Mouse (Mus musculus) embryonic facial prominence, embryonic 13.5 days (tissue): ENCODE measurements around the gene Nrbf2. TPM values are rescaled to one million over a fixed set of nuclear protein-coding genes. Genes with fewer than 3 reads are reported as not detected.
A peak's percentile ranks its signal among the peaks of the same experiment; 100 is the strongest.

Experiments
- ATAC-seq: fragments of 200-750 bp; cut with Nextera tagmentation; 2 replicates; pipeline ENCODE4 v1.8.0; 2017; ENCODE audit warnings: low read depth; ENCODE audit not compliant: insufficient number of reproducible peaks, insufficient read depth, low FRiP score, low TSS enrichment
- H3K27ac ChIP-seq: fragments of 300-500 bp; sonication (generic); 2 replicates; pipeline ENCODE4 v1.5.1; 2015; ENCODE audit warnings: moderate library complexity, mild to moderate bottlenecking, inconsistent platforms
- H3K27me3 ChIP-seq: fragments of 300-500 bp; sonication (generic); 2 replicates; pipeline ENCODE4 v1.6.1; 2015; ENCODE audit warnings: mild to moderate bottlenecking, inconsistent platforms
- H3K36me3 ChIP-seq: fragments of 300-500 bp; sonication (generic); 2 replicates; pipeline ENCODE4 v1.6.1; 2015; ENCODE audit warnings: mild to moderate bottlenecking, inconsistent platforms
- H3K4me1 ChIP-seq: fragments of 300-500 bp; sonication (generic); 2 replicates; pipeline ENCODE4 v1.6.1; 2015; ENCODE audit warnings: inconsistent platforms
- H3K4me2 ChIP-seq: fragments of 300-500 bp; sonication (generic); 2 replicates; pipeline ENCODE4 v1.6.1; 2015; ENCODE audit warnings: moderate library complexity, mild to moderate bottlenecking, inconsistent platforms
- H3K4me3 ChIP-seq: fragments of 300-500 bp; sonication (generic); 2 replicates; pipeline ENCODE4 v1.5.1; 2015; ENCODE audit warnings: mild to moderate bottlenecking, inconsistent platforms
- H3K9ac ChIP-seq: fragments of 300-500 bp; sonication (generic); 2 replicates; pipeline ENCODE4 v1.6.1; 2015; ENCODE audit warnings: mild to moderate bottlenecking, inconsistent platforms
- H3K9me3 ChIP-seq: fragments of 300-500 bp; sonication (generic); 2 replicates; pipeline ENCODE4 v1.6.1; 2016; ENCODE audit warnings: inconsistent platforms
- WGBS: fragments of 180-500 bp; shearing (Covaris S2); methylation state at CpG from one replicate; pipeline ENCODE4 v1.1.7; 2015; ENCODE audit warnings: mixed read lengths; 5-methylcytosine and 5-hydroxymethylcytosine counted together
- polyA plus RNA-seq: library from polyadenylated mRNA; unstranded; fragments of >200 nt; fragmentation: Nextera tagmentation; extraction: Ambion mirVana; gene quantifications from 2 replicates; pipeline ENCODE4 v1.2.1, GENCODE M21; 2015

Nrbf2 gene
- 38.5 and 38.9 TPM in 2 replicates for polyA plus RNA-seq

DNA sequence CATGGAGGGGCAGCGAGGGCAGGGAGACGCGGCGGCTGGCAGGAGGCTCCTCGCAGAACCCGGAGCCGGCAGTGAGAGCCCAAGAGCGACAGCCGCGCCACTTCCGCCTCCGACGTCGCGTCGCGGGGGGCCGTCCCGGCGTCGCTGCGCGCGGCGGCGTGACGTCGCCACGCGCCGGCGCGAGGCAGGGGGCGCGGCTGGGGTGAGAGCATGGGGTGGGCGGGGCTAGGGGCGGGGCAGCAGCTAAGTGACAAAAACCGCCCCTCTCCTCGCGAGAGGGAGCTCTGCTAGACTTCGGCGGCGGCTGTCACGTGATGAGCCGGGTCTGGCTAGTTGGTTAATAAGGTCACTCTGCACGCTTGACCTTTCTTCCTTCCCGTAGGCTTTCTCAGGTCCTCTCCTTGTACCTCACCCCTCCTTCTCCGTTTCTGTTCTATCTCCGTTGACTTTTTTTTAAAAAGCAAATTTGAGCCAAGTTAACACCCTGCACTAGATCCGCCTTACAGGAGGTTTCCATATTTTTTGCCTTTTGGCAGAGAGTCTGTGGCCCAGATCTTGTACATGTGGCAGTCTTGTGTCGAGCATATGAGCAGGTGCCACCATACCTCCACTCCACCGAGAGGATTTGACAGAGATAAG lies at the start of gene Nrbf2:
TSS of gene Nrbf2 (minus strand) at position 130 of the 639 bp plus-strand sequence.
- peak; percentile 81 for ATAC-seq
- Histone ChIP-seq H3K36me3 (no peaks in the 10 kb centered on the region), H3K9ac (peak within 1 kb of the TSS; percentile 93), H3K4me3 (peak within 1 kb of the TSS; percentile 97), H3K9me3 (no peaks in the 10 kb centered on the region), H3K4me1 (peaks cover 12% of the 10 kb centered on the region), H3K27me3 (no peaks in the 10 kb centered on the region), H3K27ac (peak within 1 kb of the TSS; percentile 57), H3K4me2 (peak within 1 kb of the TSS; percentile 82)
- 3% methylated on average over 42 of the region's 52 CpGs for WGBS

- Histone ChIP-seq H3K4me2 (no peak overlapping the region), H3K4me1 (no peaks in the 10 kb centered on the region), H3K9me3 (no peaks in the 10 kb centered on the region), H3K27ac (no peak overlapping the region), H3K4me3 (no peak overlapping the region), H3K27me3 (no peaks in the 10 kb centered on the region), H3K9ac (no peak overlapping the region), H3K36me3 (no peaks in the 10 kb centered on the region)
- no peak for ATAC-seq
- 71% methylated on average over 2 of the region's 2 CpGs for WGBS
Observed at GRCm38 (mm10) chr10:67330580-67330979, 45.5 kb upstream of the Nrbf2 start.

DNA sequence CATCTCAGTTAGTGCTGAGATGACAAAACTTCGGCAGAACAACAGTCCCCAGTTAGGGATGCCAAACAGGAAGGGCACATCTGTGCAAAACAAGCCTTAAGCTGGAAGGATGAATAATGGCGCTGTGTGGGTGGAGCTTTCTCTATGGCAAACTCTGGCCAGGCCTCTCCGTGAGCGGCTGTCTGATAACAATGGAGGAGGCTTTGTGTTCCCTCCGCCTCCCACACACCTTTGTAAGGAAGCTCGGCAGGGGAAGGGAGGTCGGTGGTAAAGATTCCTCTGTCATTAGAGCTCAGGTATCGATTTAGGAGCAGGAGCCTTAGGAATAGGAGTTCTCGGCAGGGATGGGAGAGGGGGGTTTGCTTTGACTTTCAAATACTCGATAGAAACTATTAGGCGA lies 44.6 kb upstream of the Nrbf2 start:
- Histone ChIP-seq H3K27ac (no peak overlapping the region), H3K4me1 (no peaks in the 10 kb centered on the region), H3K4me3 (no peak overlapping the region), H3K36me3 (no peaks in the 10 kb centered on the region), H3K9me3 (no peaks in the 10 kb centered on the region), H3K4me2 (no peak overlapping the region), H3K9ac (no peak overlapping the region), H3K27me3 (no peaks in the 10 kb centered on the region)
- no peak for ATAC-seq
- WGBS: 43% methylated on average over 11 of the region's 11 CpGs

DNA sequence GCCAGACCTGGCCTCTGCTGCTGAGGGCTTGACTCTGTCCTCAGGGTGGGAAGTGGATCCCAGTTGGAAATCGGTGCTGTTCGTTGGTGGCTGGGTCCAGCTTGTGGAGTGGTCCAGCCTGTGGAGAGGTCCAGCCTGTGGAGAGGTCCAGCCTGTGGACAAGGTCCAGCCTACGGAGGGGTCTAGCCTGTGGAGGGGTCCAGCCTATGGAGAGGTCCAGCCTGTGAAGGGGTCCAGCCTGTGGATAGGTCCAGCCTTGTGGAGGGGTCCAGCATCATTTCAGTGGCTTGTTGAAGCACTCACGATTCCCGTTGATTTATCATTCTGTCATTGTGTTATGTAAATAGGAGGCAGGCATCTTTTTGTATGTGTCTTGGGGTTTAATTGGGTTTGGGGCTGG lies 43.1 kb upstream of the Nrbf2 start:
- Histone ChIP-seq H3K27me3 (no peaks in the 10 kb centered on the region), H3K4me2 (no peak overlapping the region), H3K9me3 (no peaks in the 10 kb centered on the region), H3K27ac (no peak overlapping the region), H3K36me3 (no peaks in the 10 kb centered on the region), H3K4me1 (no peaks in the 10 kb centered on the region), H3K9ac (no peak overlapping the region), H3K4me3 (no peak overlapping the region)
- WGBS: 87% methylated on average over 5 of the region's 5 CpGs
- ATAC-seq: no peak

DNA sequence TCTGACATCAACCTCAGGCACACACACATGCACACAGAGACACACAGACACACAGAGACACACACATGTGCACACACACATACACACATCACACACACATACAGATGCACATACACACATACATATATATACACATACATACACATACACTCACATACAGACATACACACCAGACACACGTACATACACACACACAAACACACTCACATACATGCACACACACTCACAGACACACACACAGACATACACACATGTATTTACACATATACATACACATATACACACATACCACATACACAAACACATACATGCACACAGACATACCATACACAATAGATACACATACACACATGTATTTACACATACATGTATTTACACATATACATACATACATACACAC lies 38.9 kb upstream of the Nrbf2 start:
- Histone ChIP-seq H3K9me3 (no peaks in the 10 kb centered on the region), H3K4me3 (no peak overlapping the region), H3K27ac (no peak overlapping the region), H3K9ac (no peak overlapping the region), H3K36me3 (no peaks in the 10 kb centered on the region), H3K27me3 (peaks cover 24% of the 10 kb centered on the region), H3K4me2 (no peak overlapping the region), H3K4me1 (no peaks in the 10 kb centered on the region)
- ATAC-seq: no peak
- WGBS: 79% methylated on average over 1 of the region's 1 CpGs

DNA sequence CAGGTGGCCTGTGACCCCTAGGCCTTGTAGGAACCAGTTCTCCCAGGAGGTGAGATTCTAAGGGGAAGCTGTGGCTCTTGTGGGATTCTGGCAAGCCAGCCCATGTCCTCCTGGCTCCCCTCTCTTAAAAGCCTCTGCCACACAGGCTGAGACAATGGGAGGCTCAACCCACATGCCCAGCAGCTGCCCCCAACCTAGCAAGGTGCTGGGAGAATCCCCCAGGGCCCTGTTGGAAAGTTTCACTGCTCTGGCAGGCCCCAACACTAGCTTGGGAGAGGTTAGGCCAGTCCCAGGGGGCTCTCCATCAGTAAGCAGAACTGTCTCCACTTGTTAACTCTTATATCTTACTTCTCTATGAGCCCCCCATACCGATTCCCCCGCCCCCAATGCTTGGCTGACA lies 36.3 kb upstream of the Nrbf2 start:
- Histone ChIP-seq H3K36me3 (no peaks in the 10 kb centered on the region), H3K27ac (no peak overlapping the region), H3K4me1 (peaks cover 3% of the 10 kb centered on the region; the same call in 1 of the 2 replicates), H3K4me2 (no peak overlapping the region), H3K27me3 (peaks cover 37% of the 10 kb centered on the region), H3K4me3 (no peak overlapping the region), H3K9me3 (no peaks in the 10 kb centered on the region), H3K9ac (no peak overlapping the region)
- 89% methylated on average over 2 of the region's 2 CpGs for WGBS
- ATAC-seq: no peak

DNA sequence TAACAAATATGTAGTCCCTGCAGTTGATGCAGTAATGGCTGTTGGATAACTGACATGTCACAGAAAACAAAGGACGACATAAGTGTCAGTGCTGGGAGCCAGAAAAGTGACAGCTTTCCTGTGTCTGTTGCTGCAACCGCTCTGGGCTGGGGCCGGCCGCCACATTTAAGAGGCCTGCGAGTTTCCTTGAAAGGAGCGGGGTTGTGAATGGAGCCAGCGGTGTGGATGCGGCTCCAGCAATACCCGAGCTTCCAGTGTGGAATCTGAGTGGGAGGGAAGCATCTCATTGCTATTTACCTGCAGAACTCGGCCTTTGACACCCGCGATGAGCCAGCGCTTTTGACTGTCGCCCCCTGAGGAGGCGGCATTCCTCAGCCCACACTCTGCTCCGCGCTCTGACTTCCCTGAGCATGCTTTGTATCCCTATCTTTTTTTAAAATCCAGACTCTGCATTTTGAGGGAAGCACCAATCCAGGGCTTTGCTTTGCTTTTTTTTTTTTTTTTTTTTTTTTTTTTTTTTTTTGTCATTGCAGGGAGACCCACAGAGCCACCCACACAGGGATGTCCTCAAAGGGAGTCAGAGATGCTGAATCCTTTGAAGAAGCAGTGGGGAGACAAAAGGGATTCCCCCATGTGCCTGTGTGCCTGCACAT lies 35.2 kb upstream of the Nrbf2 start:
- H3K36me3 ChIP-seq: no peaks in the 10 kb centered on the region
- H3K4me3 ChIP-seq: no peak overlapping the region; the same call in 1 of the 2 replicates
- H3K9ac ChIP-seq: peak overlapping the region; percentile 17; the same call in 1 of the 2 replicates
- H3K4me1 ChIP-seq: peaks cover 3% of the 10 kb centered on the region; the same call in 1 of the 2 replicates
- ATAC-seq: no peak
- H3K4me2 ChIP-seq: peak overlapping the region; percentile 38
- 10% methylated on average over 17 of the region's 17 CpGs for WGBS
- H3K27me3 ChIP-seq: peaks cover 37% of the 10 kb centered on the region
- H3K27ac ChIP-seq: no peak overlapping the region
- H3K9me3 ChIP-seq: no peaks in the 10 kb centered on the region

GRCm38 (mm10) chr10:67319016-67319725 lies 34.1 kb upstream of the Nrbf2 start:
- Histone ChIP-seq H3K27me3 (peaks cover 37% of the 10 kb centered on the region), H3K9ac (no peak overlapping the region), H3K4me2 (no peak overlapping the region), H3K27ac (no peak overlapping the region), H3K4me1 (peaks cover 3% of the 10 kb centered on the region; the same call in 1 of the 2 replicates), H3K4me3 (no peak overlapping the region), H3K36me3 (no peaks in the 10 kb centered on the region), H3K9me3 (no peaks in the 10 kb centered on the region)
- ATAC-seq: no peak
- 61% methylated on average over 13 of the region's 13 CpGs for WGBS

DNA sequence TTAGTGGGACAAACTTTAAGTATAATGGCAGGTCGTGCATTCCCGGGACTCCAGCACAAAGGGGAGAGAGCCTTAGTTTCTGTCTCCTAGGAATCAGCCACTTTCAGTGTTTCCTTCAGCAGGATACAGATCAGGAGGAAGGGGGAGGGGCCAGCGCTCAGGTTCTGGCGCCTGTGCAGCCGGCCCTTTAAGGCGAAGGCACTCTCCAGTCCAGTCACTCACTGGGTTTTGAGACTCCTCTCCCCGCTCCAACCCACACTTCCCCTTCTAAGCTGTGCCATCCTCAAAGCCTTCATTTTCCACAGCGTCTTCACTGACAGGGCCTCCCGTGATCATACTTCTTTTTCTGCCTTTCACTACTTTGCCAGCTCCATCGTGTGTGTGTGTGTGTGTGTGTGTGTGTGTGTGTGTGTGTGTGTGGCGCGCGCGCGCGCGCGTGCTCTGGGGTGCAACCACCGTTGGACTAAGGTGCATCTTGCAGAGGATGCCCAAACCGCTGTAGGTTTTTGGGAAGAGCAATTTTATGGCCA lies 32.9 kb upstream of the Nrbf2 start:
- WGBS: 1% methylated on average over 11 of the region's 20 CpGs
- no peak for ATAC-seq
- Histone ChIP-seq H3K36me3 (no peaks in the 10 kb centered on the region), H3K9me3 (no peaks in the 10 kb centered on the region), H3K9ac (peak overlapping the region; percentile 57), H3K27me3 (peaks cover 37% of the 10 kb centered on the region), H3K4me2 (peak overlapping the region; percentile 64), H3K27ac (no peak overlapping the region), H3K4me3 (peak overlapping the region; percentile 37), H3K4me1 (peaks cover 3% of the 10 kb centered on the region; the same call in 1 of the 2 replicates)

DNA sequence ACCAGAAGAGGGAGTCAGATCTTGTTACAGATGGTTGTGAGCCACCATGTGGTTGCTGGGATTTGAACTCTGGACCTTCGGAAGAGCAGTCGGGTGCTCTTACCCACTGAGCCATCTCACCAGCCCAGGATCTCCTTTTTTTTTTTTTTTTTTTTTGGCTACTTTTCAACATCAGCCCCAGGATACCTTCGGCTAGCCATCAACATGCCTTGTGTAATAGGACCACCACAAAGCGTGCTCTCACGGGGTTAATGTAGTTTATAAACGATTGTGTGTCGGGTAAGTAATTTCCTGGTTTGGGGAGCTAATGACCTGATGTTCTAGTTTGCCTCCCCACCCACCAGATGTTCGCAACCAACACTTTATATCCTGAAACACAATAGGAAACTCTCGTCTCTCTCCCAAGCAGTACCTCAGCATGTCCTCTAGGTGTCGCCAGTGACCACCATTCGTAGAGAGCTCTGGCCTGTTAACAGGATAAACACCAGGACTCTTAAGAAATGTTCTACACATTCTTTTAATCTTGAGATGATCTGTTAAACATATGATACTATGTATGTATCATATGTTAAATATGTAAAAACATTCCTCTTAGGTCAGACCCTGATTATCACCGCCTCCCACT lies 29.8 kb upstream of the Nrbf2 start:
- no peaks in the 10 kb centered on the region for H3K9me3 ChIP-seq
- no peak overlapping the region for H3K9ac ChIP-seq
- 11% methylated on average over 10 of the region's 12 CpGs for WGBS
- H3K4me3 ChIP-seq: no peak overlapping the region
- peaks cover 3% of the 10 kb centered on the region; the same call in 1 of the 2 replicates for H3K4me1 ChIP-seq
- no peak for ATAC-seq
- H3K4me2 ChIP-seq: 0 out of 2 replicates have a peak overlapping the region, but pooled peaks have one; percentile 19
- H3K36me3 ChIP-seq: no peaks in the 10 kb centered on the region
- H3K27me3 ChIP-seq: peaks cover 22% of the 10 kb centered on the region
- no peak overlapping the region for H3K27ac ChIP-seq

DNA sequence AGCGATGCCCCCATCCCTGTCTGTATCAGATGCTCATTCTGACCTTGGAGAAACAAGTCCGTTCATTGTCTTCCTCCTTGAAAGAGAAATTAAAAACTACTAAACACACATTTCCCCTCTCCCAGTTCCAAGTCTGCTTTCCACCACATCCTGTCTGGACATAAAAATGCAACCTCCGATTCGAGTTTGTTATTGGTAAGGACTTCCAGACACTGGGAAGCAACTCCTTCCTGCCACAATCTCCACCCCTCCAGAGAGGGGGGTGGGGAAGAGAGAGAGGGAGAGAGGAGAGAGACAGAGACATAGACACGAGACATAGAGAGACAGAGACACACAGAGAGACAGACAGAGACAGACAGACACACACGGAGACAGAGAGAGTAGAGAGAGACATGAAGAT lies 27.4 kb upstream of the Nrbf2 start:
- Histone ChIP-seq H3K4me1 (no peaks in the 10 kb centered on the region), H3K4me2 (no peak overlapping the region), H3K27me3 (0 out of 2 replicates have a peak, but pooled peaks cover 6% of the 10 kb centered on the region), H3K9me3 (no peaks in the 10 kb centered on the region), H3K4me3 (no peak overlapping the region), H3K36me3 (peaks cover 5% of the 10 kb centered on the region; the same call in 1 of the 2 replicates), H3K27ac (peak overlapping the region; percentile 14; the same call in 1 of the 2 replicates), H3K9ac (no peak overlapping the region)
- WGBS: 45% methylated on average over 6 of the region's 6 CpGs
- ATAC-seq: no peak
